Mouse (Mus musculus) spleen, adult 18-20 months (tissue): ENCODE results near the gene Supt5.

Experiments
- DNase-seq, 2 experiments: peaks; one replicate each; pipeline ENCODE4 v3.0.0; 2022; ENCODE audit warnings: mixed read lengths in 2 of 2

Gene Supt5

GRCm38 (mm10) chr7:28350155-28350883, 11.8 kb upstream of the Supt5 start, which contains the start of gene Rps16:
TSS of gene Rps16 (plus strand) at chr7:28350652.
- peak; percentile 96 to 97 for DNase-seq

DNA sequence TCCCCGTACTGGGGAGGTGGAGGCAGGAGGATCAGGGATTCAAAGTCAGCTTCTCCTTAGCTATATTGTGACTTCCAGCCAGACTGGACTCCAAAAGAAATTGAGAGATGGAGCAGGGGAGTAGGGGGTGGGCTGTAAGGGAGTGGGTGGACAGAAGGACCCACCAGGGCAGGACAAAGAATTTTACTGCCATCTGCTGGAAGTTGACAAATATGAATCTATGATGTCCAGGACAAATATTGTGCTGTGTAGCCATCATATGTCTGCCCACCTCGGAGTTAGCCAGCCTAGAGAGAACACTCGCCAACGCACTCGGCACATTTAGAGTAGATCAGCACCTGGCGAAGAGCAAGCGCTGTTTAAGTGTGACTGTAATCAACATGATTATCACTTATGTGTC, 10.1 kb upstream of the Supt5 start:
- DNase-seq = no peak

DNA sequence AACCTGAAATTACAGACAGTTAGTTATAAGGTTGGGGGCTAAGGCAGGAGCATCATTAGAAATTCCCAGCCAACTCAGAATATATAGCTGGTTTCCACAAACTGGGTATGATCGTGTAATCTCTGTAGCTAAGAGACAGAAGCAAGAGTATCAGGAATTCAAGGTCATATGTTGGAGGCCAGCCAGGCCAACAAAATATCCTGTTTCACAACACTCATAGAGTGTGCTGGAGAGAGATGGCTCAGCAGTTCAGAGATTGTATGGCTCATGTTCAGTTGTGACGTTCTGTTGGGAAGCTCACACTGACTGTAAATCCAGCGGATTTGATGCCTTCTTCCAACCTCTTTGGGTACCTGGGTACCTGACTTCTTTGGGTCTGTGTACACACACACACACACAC, 9.2 kb upstream of the Supt5 start:
- DNase-seq = no peak

- DNase-seq = peak in 1 of 2 experiments; percentile 73
These were observed 6.1 kb upstream of the Supt5 start for GRCm38 (mm10) chr7:28344637-28345036.

- no peak for DNase-seq
These were observed 2.8 kb upstream of the Supt5 start for GRCm38 (mm10) chr7:28341381-28341780.

DNA sequence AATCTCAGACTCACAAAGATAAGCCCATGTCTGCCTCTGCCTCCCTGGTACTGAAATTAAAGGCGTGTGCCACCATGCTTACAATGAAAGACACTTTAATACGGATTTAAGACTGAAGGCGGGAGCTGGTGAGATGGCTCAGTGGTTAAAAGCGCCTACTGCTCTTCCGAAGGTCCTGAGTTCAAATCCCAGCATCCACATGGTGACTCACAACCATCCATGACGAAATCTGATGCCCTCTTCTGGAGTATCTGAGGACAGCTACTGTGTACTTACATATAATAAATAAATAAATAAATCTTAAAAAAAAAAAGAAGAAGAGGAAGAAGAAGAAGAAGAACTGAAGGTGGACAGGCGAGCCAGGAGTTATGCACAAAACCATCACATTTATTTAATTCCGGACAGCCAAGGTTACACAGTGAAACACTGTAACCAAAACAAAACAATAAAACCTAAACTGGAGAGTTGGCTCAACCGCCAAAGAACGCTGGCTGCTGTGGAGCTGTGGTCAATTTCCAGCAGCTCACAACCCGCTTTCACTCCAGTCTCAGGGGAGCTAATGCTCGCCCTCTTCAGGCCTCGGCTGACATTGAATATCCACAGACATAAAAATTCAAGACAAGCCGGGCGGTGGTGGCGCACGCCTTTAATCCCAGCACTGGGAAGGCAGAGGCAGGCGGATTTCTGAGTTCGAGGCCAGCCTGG, 819 bp upstream of the Supt5 start:
- peak; percentile 38 to 54 for DNase-seq

- no peak for DNase-seq
These were observed 3.1 kb downstream of the Supt5 start for GRCm38 (mm10) chr7:28335471-28335870.

- DNase-seq = no peak
These were observed 4.0 kb downstream of the Supt5 start for GRCm38 (mm10) chr7:28334534-28334933.

DNA sequence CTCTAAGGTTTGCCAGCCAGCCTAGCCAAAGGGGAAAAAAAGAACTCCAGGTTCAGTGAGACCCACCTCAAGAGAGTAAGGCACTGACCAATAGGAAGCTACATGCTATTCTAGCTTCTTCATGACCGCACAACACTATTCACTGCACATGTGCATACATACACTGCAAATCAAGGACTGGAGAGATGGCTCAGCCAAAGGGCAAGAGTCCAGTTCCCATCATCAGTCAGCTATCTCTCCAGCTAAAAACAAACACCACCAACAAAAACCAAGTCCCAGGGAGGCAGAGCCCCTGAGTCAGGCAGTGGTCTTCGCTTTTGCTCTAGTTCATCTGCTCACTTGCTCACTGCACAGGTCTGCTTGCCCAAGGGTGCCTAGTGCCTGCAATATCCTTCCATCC, 10.3 kb downstream of the Supt5 start:
- no peak for DNase-seq

DNA sequence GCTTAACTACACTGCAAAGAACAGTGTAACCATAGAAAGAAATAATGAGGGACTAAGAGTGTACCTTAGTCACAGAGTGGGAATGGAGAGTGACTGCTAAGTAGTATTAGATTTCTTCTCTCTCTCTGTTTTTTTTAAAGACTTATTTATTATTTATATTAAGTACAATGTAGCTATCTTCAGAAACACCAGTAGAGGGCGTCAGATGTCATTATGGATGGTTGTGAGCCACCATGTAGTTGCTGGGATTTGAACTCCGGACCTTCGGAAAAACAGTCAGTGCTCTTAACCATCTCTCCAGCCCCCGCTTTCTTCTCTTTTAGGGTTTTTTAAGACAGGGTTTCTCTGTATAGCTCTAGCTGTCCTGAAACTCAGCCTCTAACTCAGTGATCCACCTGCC, 12.1 kb downstream of the Supt5 start:
- no peak for DNase-seq

DNA sequence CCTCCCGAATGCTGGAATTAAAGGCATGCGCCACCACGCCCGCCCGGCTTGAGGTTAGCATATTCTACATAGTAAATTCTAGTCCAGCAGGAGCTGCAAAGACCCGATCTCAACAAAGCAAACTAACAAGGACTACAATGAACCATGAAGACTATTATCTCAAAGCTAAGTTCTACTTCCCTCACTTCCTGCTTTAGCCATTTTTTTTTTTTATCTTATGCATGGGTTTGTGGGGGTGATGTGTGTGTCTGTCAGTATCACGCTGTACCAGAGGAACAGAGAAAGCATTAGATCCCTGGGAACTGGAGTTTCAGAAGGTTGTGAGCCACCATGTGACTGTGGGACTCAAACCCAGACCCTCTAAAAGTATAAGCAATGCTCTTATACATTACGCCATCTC, 13.3 kb downstream of the Supt5 start:
- no peak for DNase-seq

DNA sequence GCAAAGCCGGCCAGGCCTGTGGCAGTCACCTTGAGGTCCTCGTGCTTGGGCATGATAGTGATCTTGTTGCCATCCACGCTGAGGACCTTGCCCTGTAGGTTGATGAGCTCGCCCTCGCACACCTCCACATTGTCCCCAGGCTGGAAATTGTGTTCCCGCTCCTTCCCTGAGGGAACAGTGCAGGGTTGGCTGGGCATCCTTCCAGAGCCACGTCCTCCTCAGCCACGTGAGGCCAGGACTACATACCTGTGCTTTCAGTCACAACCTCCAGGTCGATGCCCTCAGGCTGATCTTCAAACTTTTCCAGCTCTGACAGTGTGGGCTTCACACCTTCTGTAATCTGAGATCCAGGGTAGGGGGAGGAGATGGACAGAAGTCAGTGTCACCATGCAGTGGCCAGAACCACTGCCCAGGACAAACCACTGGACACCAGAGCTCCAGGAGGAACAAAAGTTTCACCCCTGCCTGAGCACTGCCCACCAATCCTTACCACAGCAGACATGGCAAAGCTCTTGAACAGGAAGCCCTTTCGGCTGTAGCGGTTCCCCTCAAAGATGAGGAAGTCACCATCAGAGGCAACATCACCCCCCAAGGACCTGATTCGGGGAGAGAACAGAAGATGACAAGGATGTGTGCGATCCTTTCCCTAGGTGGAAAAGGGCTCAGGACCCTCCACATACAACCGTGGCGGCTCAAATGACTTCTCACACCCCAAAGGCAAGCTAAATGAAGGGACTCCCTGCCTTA, 16.4 kb downstream of the Supt5 start:
- no peak for DNase-seq

GRCm38 (mm10) chr7:28318714-28319113, 19.8 kb downstream of the Supt5 start:
- DNase-seq = no peak

- DNase-seq = no peak
These were observed 20.5 kb downstream of the Supt5 start for GRCm38 (mm10) chr7:28318036-28318435.

GRCm38 (mm10) chr7:28311926-28312543, 26.5 kb downstream of the Supt5 start, which contains the start of gene Timm50:
TSS of gene Timm50 (minus strand) at chr7:28312072.
- DNase-seq = peak; percentile 89 to 97

DNA sequence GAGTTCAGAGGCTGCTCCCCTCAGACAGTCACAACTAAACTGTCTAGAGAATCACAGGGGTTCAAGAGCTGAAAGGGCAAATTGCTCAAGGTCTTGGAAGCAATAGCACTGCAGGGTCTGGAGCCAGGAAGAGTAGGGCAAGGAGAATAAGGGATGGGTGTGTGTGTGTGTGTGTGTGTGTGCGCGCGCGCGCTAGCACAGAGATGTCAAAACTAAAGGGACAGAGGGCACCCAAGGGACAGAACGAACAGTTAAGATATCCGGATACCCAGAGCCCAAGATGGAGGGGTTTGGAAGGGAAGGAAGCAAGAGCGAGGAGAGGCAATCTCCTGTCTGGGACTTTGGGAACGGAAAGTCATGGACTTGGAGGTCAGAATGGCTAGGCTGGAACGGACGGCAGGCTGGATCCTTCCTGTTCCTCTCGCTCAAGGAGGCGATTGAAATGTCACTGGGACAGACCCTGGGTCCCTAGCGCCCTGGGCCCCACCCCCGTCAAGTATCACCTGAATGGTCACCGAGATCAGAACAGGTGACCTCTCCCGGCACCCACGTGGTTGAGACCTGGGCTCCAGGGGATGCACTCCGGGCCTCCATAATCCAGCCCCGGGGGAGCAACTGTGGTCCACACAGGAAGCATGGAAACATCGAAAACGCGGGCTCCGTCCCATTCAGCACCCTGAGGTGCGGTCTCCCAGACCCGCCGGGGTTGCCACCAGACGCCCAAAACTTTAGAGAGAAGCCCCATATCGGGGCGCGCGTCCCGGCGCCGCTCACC, 27.2 kb downstream of the Supt5 start:
- no peak for DNase-seq

DNA sequence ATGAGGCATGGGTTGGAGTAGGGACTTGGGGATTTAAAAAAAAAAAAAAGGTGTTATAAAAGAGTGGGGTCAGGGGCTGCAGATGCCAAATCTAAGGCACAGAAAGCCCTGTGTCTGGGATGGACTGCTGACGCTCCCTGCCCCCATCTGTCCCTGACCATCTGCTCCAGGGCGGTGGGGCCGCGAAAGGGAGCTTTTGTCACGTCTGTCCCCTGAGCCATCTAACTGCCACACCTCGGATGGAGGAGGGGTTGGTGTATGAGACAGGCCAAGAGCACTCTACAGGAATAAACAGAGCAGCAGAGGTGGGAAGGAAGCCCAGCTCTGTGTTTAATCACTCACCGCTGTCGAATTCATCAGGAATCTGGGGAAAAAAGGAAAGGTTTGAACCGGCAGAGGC, 28.8 kb downstream of the Supt5 start:
- DNase-seq = no peak

DNA sequence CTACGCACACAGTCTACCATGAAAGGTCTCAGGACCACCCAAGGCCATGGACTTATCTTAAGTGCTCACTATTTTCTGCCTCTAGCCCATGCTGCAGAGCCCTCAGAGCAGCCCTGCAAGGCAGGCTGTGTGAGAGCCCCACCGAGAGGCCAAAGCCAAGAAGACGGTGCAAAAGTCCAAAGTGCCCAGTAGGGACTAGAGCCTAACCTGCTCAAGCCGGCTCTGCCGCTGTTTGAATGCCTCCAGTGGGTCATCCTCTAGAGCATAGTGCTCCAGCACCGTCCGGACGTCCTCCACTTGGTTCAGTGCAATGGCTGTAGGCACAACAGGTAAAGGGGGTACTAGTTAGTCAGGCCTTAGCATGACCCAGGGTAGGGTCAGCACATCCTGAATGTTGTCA, 32.3 kb downstream of the Supt5 start:
- no peak for DNase-seq

DNA sequence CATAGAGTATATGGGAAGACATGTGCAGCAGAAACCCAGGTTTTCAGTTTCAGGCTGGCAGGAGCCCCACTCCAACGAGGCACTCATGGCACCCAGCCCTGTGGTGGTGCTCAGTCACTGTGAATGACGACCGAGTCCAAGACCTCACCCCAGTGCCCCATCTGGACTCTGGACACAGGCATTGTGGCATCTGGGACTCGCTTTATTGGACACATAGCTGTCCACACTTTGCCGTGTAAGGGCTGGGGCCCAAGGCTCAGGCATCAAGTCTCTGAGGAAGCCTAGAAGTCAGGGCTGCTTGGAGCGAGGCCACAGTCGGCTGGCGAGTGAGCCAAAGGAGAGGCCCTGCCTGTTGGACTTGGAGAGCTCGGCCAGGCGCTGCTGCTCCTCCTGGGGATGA, 32.9 kb downstream of the Supt5 start:
- DNase-seq = no peak

DNA sequence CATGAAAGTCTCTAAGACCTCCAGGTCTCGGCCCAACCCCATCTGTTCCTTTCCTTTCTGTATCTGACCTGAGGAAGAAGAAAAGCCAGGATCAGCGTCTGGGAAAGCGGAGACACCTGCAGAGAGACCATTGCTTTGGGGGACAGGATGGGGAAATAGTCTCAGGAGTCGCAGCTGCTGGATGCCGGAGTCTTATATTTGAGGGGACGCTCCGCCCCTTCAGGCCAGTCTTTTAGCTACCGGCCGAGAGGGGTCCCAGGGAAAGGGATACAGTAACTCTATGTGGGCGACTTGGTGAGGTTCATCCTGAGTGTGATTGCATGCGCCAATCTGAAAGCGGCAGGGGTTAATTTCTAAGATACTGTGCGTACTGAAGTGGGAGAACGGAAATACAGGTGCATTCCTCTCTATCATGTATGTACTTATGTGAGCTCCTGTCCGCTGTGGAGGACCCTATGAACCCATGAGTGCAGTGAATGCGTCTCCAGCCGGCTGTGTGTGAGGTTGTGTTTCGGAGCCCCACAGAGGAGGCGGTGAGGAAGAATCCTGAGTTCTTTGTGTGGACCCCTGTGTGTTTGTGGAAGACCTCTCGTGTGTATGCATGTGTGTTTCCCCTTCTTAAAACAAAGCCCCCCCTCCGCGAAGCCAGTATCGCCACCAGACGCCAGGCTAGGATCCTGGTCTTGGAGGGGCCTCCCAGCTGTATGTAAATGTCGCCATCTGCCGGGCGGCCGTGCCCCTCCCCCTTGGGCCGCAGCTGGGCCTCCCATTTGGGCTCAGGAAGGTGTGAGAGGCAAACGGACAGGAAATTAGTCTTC, 36.7 kb downstream of the Supt5 start, which contains the start of gene Dll3:
Dll3 (minus strand) TSS at position 623 of the 818 bp plus-strand sequence.
- peak; percentile 34 to 58 for DNase-seq
